Mouse (Mus musculus): ENCODE data around the gene Arhgap25.

DNA sequence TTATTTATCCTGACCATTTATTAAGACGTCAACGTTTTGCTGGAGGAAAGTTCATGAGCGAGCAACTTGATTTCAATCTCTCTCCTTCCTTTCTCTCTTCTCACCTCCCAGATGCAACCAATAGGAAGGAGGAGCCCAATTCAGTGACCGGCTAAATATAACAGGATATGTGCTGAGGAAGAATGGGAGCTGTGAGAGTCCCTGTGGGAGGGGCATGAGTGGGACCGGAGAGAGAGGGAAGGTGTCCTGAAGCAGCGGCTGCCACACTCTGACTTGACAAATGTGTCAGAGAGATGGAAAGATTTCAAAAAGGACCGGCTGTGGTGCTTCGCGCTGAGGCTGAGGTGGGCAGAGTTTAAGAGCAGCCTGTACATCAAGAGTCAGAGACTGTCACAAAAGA lies 2.6 kb upstream of the Arhgap25 start:
- TF ChIP-seq POLR2A (IDR thresholded peaks at IDR 0.05; ENCODE audit: borderline replicate concordance, low read depth, low read length) = no peak
- TF ChIP-seq CTCF (IDR thresholded peaks at IDR 0.05; ENCODE audit: low read depth, low read length) = no peak

Data from bone marrow macrophage, adult 2 months (primary cell).